Mouse (Mus musculus): ENCODE data around the gene Pdcd7.

DNA sequence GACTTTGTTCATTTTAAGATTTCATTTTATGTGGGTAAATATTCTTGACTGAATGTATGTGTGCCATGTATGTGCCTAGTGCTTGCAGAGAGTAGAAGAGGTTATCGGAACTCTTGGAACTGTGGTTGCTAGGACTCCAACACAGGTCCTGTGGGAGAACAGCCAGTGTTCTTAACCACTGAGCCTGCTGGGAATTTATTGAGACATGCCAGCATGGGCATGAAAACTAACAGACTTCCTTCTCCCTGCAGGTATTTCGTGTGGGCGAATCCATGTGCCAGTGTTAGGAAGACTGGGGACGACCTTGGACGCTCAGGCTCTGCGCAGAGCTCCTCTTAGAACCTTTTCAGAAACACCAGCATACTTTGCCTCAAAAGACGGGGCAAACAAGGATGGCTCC lies 46.3 kb upstream of the Pdcd7 start:
- no peak for TF ChIP-seq CTCF (IDR thresholded peaks at IDR 0.05; ENCODE audit: control insufficient read depth, insufficient read depth, insufficient replicate concordance, low read depth, low read length)
- no peak for TF ChIP-seq POLR2A (IDR thresholded peaks at IDR 0.05; ENCODE audit: control insufficient read depth, low read depth, low read length)
